Mouse (Mus musculus) left cerebral cortex, adult 18-20 months (tissue): ENCODE results near the gene Idh1. TPM values are rescaled to one million over a fixed set of nuclear protein-coding genes. Genes with fewer than 3 reads are reported as not detected.
"Not testable (repeated sequence)": the region's sequence is repeated elsewhere in the genome, so short reads cannot be mapped to it uniquely, and the experiment has no call there.

ENCODE experiments used
- DNase-seq, 2 experiments: peaks; one replicate each; pipeline ENCODE4 v3.0.0; 2021 to 2022; ENCODE audit warnings: low spot score in 2 of 2, mixed read lengths in 1 of 2
- long read RNA-seq, 2 experiments: library from polyadenylated mRNA; stranded (forward); transcript quantifications; one replicate each; pipeline ENCODE4 v2.0.0; 2021
- total RNA-seq, 2 experiments: library from RNA; stranded (reverse); gene quantifications; 2 replicates each; pipeline ENCODE4 v1.2.3; 2021

Idh1 gene
- total RNA-seq = 10 to 100 TPM; 41.3 to 41.6 TPM
- long read RNA-seq, experiment 1, transcript Idh1-201 (9 exons, 2,302 nt) = major isoform, 64 of 75 reads
- long read RNA-seq, experiment 1, partial matches to known transcripts = 6 of 75 reads
- long read RNA-seq, experiment 1, other reads (novel, unspliced or antisense) = 2 of 75 reads
- long read RNA-seq, experiment 2, transcript Idh1-201 (9 exons, 2,302 nt) = major isoform, 46 of 56 reads
- long read RNA-seq, experiment 2, partial matches to known transcripts = 4 of 56 reads
- long read RNA-seq, experiment 2, other reads (novel, unspliced or antisense) = 6 of 56 reads

- peak; percentile 92 to 95 for DNase-seq
Measured at GRCm38 (mm10) chr1:65186287-65187073, at the start of gene Idh1, which contains the start of gene Pikfyve. Gene Idh1 (minus strand): TSS chr1:65186500. Gene Pikfyve (plus strand): TSS chr1:65186683.

DNA sequence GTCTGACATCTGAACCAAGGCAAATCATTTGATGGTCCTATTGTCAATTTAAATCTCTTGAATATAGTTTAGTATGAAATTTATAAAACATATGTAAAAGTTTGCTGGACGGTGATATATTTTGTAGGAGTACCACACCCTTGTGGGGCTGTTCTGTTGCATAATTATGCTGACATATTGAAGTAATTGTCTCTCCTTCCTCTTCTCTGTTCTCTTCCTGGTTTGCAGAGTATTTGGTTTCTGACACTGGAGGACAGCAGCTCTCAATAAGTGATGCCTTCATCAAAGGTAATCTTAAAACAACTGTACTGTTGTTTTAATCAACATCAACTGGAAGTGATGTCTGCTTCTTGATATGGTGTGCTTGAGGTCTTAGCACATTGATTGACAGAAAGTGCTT lies 44.3 kb upstream of the Idh1 start:
- no peak for DNase-seq

DNA sequence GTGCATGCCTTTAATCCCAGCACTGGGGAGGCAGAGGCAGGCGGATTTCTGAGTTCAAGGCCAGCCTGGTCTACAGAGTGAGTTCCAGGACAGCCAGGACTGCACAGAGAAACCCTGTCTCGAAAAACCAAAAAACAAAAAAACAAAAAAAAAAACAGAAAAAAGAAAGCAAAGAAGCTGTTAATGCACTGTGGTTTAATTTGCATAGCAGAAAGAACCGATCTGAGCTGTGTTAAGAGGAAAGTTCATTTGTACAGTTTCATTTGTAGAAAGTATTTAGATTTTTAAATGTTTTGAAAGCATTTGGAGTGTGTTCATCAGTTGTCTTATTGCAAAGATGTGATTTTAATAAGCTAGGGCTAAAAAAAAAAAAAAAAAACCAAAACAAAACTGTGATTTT lies 43.5 kb upstream of the Idh1 start:
- not testable (repeated sequence) for DNase-seq

DNA sequence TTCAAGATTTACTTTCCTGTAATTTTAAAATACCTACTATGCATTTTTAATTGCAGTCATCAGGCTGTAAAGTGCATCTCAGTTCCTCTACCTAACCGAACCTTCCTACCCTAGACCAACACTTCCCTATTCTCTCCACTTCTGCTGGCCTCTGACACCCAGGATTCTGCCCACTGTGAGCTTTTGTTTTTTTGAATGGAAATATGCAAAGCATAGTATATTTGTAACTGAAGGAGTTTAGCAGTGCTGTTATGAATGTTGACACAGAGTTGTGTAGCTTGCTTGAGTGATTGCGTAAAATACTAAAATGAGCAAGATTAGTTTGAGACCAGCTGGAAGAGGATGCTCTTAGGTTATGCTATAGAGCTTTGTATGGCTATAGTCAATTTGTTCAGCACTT lies 41.4 kb upstream of the Idh1 start:
- no peak for DNase-seq

GRCm38 (mm10) chr1:65223654-65224053 lies 37.4 kb upstream of the Idh1 start:
- DNase-seq = no peak

- no peak for DNase-seq
Measured at GRCm38 (mm10) chr1:65217972-65218371, 31.7 kb upstream of the Idh1 start.

DNA sequence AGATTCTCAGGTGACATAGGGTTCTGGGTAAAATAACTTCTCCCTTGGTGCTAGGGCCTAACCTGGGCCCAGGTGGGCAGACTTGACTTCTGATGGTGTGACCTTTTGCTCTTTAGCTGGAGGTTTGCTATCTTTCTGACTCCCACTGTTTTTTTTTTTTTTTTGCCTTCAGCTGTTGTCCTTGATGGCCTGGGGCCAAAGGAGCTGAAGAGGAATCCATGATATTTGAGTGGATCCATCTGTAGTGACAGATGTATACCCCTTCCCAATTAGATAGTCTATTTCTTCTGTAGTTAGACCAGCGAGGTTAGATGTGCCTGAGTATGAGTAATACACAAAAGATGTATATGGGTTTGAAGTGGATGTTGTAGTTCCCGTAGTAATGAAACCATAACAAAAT lies 31.3 kb upstream of the Idh1 start:
- no peak for DNase-seq

DNA sequence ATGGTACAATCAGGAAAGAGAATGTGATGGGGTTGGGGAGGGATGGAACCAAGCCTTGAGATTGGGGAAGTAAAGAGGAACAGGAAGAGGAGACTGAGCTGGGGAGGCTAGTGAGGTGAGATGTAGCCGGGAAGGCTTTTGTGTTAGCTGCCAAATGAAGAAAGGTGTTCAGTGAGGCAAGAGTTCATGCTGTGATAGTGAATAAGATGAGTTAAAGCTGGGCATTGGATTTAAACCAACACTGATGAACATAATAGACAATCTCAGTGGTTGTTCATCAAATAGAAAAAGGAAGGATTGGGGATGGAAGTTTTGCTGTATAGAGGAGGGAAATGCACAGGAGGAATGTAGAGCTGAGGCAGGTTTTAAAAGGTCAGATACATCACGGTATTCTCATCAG lies 26.9 kb upstream of the Idh1 start:
- no peak for DNase-seq

GRCm38 (mm10) chr1:65204299-65204698 lies 18.0 kb upstream of the Idh1 start:
- no peak for DNase-seq

DNA sequence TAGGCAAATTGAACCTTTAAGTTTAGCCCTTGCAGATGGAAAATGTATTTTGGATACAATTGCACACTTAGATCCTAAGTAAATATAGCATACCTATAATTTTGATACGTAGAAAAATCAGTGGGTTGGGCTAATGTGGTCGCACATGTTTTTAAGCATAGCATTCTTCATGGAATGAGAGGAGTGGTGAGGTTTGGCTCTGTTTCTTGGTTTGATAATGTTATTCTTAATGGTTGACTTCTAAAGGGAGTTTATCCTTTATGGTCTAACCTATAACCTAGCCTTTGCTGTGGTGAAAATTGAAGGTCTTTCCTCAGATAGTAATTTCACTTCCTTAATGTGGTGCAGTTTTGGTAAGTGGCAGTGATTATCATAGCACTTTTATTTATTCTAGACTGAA lies 12.6 kb upstream of the Idh1 start:
- no peak for DNase-seq

DNA sequence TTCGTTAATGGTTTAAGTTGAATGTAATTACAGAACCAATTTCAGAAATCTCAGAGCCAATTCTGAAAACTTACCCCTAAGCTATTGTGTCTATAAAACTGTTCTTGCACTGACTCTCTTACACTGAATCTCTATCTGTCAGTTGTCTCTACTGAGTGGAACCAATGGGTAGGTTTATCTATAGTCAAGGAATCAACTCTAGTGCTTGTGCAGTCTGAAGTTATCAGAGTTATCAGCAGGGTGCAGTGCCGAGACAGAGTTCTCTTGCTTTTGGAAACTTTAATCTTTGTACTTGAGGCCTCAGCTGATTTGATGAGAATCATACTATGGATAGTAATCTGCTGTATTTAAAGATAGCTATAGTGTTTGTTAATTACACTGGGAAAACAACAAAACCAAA lies 12.1 kb upstream of the Idh1 start:
- DNase-seq = no peak

GRCm38 (mm10) chr1:65193226-65193625 lies 6.9 kb upstream of the Idh1 start:
- DNase-seq = no peak

DNA sequence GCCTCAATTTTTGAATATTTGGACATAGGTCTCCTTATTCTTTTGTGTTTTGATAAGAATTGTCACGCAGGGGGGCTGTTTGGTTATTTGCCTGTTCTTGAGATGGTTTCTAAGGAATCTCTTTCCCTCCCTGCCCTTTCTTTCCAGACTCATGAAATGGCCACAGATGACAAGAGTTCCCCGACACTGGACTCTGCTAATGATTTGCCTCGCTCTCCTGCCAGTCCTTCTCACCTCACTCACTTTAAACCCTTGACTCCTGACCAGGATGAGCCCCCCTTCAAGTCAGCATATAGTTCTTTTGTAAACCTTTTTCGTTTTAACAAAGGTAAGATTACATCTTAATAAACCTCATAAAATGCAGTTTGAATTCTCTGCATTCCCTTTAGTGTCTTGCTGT lies 3.9 kb upstream of the Idh1 start:
- DNase-seq = no peak

- DNase-seq = no peak
Measured at GRCm38 (mm10) chr1:65187074-65187430, 752 bp upstream of the Idh1 start.

DNA sequence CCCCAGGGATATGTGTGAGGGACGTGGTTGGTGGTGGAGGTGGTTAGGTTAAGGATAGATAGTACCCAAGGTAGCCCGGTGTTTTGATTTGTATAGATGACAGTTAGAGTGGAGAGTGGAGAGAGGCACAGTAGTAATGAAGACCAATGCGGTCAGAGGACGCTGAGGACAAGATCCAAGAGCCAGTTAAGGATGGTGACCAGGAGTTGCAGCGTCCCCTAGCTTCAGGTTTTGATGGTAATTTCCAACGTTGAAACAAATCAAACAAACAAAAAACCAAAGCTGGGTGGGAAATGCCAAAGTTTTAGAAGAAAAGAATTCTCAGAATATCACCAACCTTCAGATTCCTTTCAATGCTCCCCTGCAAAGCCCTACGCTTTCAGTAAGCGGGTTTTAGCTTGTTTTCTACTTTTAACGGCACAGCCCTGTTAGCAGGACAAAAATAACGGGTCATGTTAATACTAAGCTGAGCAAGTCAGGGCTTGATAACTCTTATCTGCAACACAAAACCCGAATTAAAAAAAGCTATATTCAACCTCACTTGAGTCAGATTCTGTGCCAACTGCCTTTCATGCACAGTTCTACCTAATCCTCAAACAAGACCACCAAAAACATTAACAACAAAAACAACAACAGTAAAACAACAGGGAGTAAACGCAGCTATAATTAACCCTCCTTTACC lies 635 bp downstream of the Idh1 start:
- peak in 1 of 2 experiments; percentile 4 for DNase-seq

GRCm38 (mm10) chr1:65185011-65185410 lies 1.3 kb downstream of the Idh1 start:
- DNase-seq = no peak

- no peak for DNase-seq
Measured at GRCm38 (mm10) chr1:65183994-65184393, 2.3 kb downstream of the Idh1 start.

GRCm38 (mm10) chr1:65181459-65181858 lies 4.8 kb downstream of the Idh1 start:
- DNase-seq = no peak

GRCm38 (mm10) chr1:65179634-65180249 lies 6.6 kb downstream of the Idh1 start:
- peak; percentile 36 to 73 for DNase-seq

DNA sequence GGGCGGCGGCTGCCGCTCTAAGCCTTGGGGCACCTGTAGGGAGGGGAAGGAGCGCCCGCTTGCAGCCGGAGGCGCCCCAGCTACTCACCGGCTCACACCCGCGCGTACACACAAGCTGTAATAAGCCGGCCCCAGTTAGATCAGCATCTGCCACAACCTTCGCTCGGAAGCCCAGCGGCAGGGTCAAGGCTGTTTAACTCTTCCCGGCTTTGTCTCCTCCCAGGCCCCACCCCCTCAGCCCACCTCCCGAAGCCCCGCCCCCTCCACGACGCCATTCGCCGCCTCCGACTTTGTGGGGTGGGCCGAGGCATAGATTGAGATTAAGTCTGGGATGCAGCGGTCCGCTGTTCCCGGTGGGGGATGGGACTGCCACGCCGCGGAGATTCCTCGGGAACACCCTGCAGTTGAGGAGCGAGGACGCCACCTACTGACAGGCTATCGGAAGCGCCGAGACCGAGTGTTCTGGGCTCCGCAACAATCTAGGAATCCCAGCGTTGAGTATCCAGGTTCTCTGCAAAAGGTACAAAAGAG lies 7.3 kb downstream of the Idh1 start:
- peak; percentile 98 for DNase-seq

- peak; percentile 88 to 90 for DNase-seq
Measured at GRCm38 (mm10) chr1:65178126-65178901, 8.0 kb downstream of the Idh1 start.
